Comparison of ENCODE assay signal across 8 mouse cellular contexts in genomic region chr8:128272866-128273344, GRCm38 (mm10).
DNase-seq lines count a peak whose midpoint lies in the region; ATAC-seq lines count a peak whose summit lies in the region.

No protein-coding gene starts in this region.

- intact Hi-C loops in heart, postnatal 14 days (cut with DNase I): no loop called here

- DNase-seq in layer of hippocampus, adult 11-12 months (ENCODE audit: low spot score): peak; percentile 22
- DNase-seq in layer of hippocampus, postnatal 14 days (ENCODE audit: low spot score in 2 of 2): no peak
- DNase-seq in adrenal gland, adult (ENCODE audit: inconsistent age in 2 of 2, low spot score in 1 of 2): peak; percentile 87 to 93
- peak; percentile 5 to 6 for DNase-seq in frontal cortex, postnatal 14 days (ENCODE audit: low spot score in 2 of 2)
- DNase-seq in heart, postnatal 14 days: peak; percentile 51 to 74
- DNase-seq in lung, adult 18-20 months: peak; percentile 17 to 40

- no peak for ATAC-seq in monocyte, adult 5-6 weeks (replicated peaks; ENCODE audit: insufficient number of reproducible peaks, low FRiP score, low TSS enrichment, poor library complexity, severe bottlenecking)
- ATAC-seq in CD4-positive, CD25-positive, alpha-beta regulatory T cell, adult 4 months: no peak

Comparison
In these comparisons a context has a peak if more than half of its experiments do, and no peak if none do; other contexts are left out.
1. DNase-seq: peak in layer of hippocampus, adult 11-12 months (single experiment), adrenal gland, adult (2 of 2), frontal cortex, postnatal 14 days (2 of 2), heart, postnatal 14 days (2 of 2) and lung, adult 18-20 months (2 of 2); none in layer of hippocampus, postnatal 14 days (0 of 2).